Comparison of ENCODE assay signal across 19 mouse cellular contexts in genomic region chr12:60074142-60074541, GRCm38 (mm10).
"Had no signal": no experiment of that assay in that cellular context is flagged by ENCODE, and none has a peak within 500 bp of the region (broad histone marks: within the 10 kb centered on the region; RNA-seq: fewer than 3 reads in every experiment).

No protein-coding gene starts in this region.

- DNase-seq: lung, adult 18-20 months; lung, embryonic 14.5 days; lung, postnatal 10 days; lung, postnatal 4 days; midbrain, embryonic 14.5 days; retina, postnatal 1 day; right cerebral cortex, adult 18-20 months; right cerebral cortex, postnatal 25 days; right cerebral cortex, postnatal 4 days; thymus, postnatal 14 days; thymus, postnatal 36 days had no signal

- ATAC-seq: midbrain, embryonic 16.5 days had no signal

- H3K9me3 ChIP-seq: midbrain, embryonic 10.5 days; midbrain, embryonic 12.5 days; neural tube, embryonic 13.5 days; neural tube, embryonic 15.5 days; stomach, embryonic 15.5 days had no signal

- H3K9ac ChIP-seq: lung, embryonic 14.5 days; midbrain, embryonic 12.5 days; neural tube, embryonic 13.5 days; neural tube, embryonic 15.5 days; stomach, embryonic 15.5 days had no signal

- H3K4me1 ChIP-seq: midbrain, embryonic 10.5 days; midbrain, embryonic 12.5 days; neural tube, embryonic 13.5 days; neural tube, embryonic 15.5 days; stomach, embryonic 15.5 days had no signal

- H3K27me3 ChIP-seq: midbrain, embryonic 12.5 days; neural tube, embryonic 13.5 days; neural tube, embryonic 15.5 days; stomach, embryonic 15.5 days had no signal

- H3K36me3 ChIP-seq: midbrain, embryonic 10.5 days; midbrain, embryonic 12.5 days; neural tube, embryonic 13.5 days; neural tube, embryonic 15.5 days; stomach, embryonic 15.5 days had no signal

- H3K4me2 ChIP-seq: lung, embryonic 14.5 days; midbrain, embryonic 12.5 days; neural tube, embryonic 13.5 days; neural tube, embryonic 15.5 days; stomach, embryonic 15.5 days had no signal

- H3K4me3 ChIP-seq: midbrain, embryonic 10.5 days; midbrain, embryonic 12.5 days; myocyte; neural tube, embryonic 13.5 days; neural tube, embryonic 15.5 days; stomach, embryonic 15.5 days had no signal

- H3K27ac ChIP-seq: midbrain, embryonic 10.5 days; midbrain, embryonic 12.5 days; neural tube, embryonic 13.5 days; neural tube, embryonic 15.5 days; stomach, embryonic 15.5 days; stomach, postnatal 0 days had no signal
